Mouse (Mus musculus) c-Kit-positive CD71-positive TER-119-negative erythroid progenitor cells, embryonic 14.5 days (primary cell): ENCODE data around the gene Ap2b1.
"Not testable (repeated sequence)": the region's sequence is repeated elsewhere in the genome, so short reads cannot be mapped to it uniquely, and the experiment has no call there.

Experiments
- DNase-seq: peaks from one replicate; pipeline ENCODE4 v3.0.0-alpha.2; 2013; ENCODE audit warnings: low read depth

Gene Ap2b1

GRCm38 (mm10) chr11:83301431-83301831 lies 2.6 kb downstream of the Ap2b1 start:
- DNase-seq: no peak

DNA sequence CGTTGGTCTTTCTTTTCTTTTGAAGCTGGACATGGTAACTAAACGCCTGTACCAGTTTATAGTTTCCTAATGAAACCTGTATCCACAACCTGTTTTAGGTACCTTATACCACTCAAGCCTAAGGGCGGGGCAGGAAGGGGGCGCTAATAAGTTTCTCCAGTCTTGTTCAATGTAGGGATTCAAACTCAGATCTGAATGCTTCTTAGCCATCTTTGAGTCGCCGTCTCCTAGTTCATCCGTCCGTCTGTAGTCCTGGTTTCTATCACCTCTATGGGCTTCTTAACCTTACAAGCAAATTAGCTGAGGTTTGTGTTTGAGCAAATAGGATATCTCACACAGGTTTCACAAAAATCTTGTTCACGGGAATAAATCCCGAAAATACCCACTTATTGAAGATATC lies 3.3 kb downstream of the Ap2b1 start:
- no peak for DNase-seq

DNA sequence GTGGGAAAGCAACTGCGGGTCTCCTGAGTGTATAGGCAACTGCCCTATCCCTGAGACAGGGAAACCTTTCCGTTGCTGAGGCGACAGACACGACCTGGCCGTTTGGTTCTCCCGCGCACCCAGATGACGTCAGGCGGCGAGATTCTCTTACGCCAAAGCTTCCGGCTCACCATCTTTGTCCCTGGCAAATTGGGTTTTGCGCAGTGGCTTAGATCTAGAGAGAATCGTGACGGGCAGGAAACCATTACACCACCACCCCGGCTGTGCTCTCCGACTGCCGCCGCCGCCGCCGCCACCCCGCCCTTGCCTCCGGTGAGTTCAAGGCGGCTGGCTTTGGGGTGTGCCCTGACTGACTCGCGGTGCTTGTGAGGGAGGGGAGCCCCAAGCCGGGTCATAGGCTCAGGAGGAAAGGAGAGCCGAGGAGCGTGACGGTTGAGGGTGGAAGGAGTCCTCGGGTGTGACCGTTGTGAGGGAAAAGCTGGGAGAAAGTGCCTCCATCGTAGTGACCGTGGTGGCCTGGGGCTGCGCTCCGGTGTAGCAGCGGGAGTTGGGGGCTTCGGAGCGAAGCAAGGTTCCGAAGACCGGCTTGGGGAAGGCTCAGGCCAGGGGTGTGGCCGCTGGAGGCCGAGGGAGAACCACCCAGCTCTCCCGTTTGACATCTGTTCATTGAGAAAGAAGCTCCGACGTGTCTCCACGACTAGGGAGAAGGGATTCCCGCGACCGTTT lies 3.9 kb downstream of the Ap2b1 start, which contains the start of gene Pex12:
Gene Pex12, minus strand, starts transcription at position 61 of the 726 bp plus-strand sequence.
- peak; percentile 97 for DNase-seq

GRCm38 (mm10) chr11:83303751-83304150 lies 4.9 kb downstream of the Ap2b1 start:
- DNase-seq: no peak

DNA sequence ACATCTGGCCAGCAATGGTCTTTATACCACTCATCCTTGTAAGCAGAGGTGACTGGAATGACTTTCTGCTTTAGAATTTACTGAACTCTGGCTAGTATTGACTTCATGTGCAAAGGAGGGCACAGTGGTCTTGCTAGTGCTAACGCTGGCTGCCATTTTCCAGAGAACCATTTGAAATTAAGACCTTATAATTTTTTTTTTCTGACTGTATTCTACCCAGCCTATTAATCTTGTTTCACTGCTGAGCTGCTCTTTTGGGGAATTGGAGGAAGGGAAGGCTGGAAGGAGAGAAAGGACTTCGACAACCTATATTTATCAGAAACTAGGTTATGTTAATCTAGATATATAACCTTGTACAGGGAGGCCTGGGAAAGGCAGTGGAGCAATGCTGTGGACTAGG lies 5.7 kb downstream of the Ap2b1 start:
- no peak for DNase-seq

DNA sequence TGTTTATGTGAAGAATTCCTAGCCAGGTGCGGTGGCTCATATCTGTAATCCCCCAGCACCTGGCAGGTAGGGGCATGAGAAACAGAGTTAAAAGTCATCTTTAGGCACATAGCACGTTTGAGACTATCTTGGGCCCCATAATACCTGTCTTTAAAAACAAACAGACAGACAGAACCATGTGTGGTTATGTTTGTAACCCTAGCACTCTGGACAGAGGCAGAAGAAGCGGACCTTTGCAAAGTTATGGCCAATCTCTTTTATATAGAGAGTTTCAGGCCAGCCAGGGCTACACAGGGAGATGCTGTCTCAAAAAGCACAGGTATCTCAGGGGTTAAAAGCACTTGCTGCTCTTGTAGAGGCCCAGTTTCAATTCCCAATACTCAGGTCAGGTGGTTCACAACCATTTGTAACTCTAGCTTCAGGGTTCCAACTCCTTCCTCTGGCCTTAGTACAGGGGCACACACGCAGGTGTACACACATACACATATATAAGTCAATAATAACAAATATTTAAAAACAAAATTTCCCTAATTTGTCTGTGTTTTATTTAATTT lies 8.0 kb downstream of the Ap2b1 start:
- no peak for DNase-seq

GRCm38 (mm10) chr11:83312471-83312870 lies 13.6 kb downstream of the Ap2b1 start:
- no peak for DNase-seq

DNA sequence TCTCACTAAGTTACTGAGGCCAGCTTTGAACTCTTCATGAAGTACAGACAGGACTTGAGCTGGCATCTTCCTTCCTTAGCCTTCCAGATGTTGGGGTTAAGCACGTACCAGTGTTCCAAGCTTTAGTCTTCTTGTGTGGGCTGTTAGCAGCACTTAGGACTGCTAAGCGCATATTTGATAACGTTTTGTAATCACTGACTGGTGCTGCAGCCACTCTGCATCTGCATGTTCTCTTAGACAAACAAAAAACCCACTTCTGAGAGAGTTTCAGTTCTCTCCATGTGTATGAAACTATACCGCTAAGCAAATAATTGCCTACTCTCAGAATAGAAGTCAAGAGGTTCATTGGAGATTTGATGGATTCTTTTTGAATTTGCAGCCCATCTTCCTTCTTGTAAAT lies 20.2 kb downstream of the Ap2b1 start:
- no peak for DNase-seq

GRCm38 (mm10) chr11:83326692-83327091 lies 27.9 kb downstream of the Ap2b1 start:
- not testable (repeated sequence) for DNase-seq

DNA sequence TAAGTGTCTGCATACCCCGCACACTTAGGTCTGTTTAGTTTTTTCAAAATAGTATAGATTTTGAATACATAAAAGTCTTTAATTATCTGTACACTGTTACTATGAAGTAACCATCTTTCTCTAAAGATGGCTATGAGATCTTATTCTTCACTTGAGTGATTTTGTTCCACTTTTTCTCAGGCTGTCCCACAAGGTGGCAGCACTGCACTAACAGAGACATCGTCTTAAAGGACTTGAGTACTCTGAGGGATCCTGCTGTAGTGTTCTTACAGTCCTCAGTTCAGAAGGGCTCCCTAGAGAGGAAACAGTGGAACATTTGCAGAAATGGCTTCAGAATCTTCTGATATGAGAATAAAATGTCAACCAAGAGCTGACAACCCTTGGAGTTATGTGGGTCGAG lies 28.6 kb downstream of the Ap2b1 start:
- DNase-seq: peak; percentile 60

- no peak for DNase-seq
Observed at GRCm38 (mm10) chr11:83335826-83336225, 37.0 kb downstream of the Ap2b1 start.

GRCm38 (mm10) chr11:83339705-83340104 lies 40.9 kb downstream of the Ap2b1 start:
- no peak for DNase-seq

GRCm38 (mm10) chr11:83341716-83342245 lies 43.0 kb downstream of the Ap2b1 start:
- DNase-seq: no peak

GRCm38 (mm10) chr11:83355428-83355827 lies 56.6 kb downstream of the Ap2b1 start:
- no peak for DNase-seq

GRCm38 (mm10) chr11:83357421-83357820 lies 58.6 kb downstream of the Ap2b1 start:
- peak; percentile 21 for DNase-seq

GRCm38 (mm10) chr11:83364656-83365055 lies 65.8 kb downstream of the Ap2b1 start:
- no peak for DNase-seq

- no peak for DNase-seq
Observed at GRCm38 (mm10) chr11:83371267-83371666, 72.4 kb downstream of the Ap2b1 start.

- peak; percentile 41 for DNase-seq
Observed at GRCm38 (mm10) chr11:83379745-83380341, 81.0 kb downstream of the Ap2b1 start.

DNA sequence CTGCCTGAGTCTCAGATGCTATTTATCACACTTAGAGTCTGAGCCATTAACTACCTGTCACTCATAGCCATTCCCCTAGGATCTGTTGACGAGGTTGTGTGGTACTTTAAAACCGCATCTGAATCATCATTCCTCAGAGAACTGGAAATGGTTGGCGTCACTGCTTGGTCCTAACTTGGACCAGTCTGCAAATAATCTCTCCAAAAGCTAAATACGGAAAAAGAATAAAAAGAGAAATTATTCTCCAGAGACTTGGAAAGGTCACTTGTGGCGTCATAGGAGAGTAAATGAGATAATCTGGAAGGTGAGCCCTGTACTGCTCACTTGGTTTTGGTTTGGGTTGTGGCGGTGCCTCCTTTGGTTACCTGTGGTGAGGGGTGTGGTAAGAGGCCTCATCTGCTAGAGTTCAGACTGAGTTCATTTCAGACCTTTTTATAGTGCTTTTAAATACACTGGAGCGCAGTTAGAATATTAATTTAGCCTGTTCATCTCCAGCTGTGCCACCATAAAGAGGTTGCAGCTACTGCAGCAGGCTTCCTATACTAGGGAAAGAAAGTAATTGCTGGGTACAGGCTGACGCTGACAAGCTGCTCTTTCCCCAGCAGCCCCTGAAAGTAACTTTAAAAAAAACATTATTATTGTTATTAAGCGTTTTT lies 84.2 kb downstream of the Ap2b1 start:
- no peak for DNase-seq

GRCm38 (mm10) chr11:83383532-83383887 lies 84.7 kb downstream of the Ap2b1 start:
- DNase-seq: no peak

DNA sequence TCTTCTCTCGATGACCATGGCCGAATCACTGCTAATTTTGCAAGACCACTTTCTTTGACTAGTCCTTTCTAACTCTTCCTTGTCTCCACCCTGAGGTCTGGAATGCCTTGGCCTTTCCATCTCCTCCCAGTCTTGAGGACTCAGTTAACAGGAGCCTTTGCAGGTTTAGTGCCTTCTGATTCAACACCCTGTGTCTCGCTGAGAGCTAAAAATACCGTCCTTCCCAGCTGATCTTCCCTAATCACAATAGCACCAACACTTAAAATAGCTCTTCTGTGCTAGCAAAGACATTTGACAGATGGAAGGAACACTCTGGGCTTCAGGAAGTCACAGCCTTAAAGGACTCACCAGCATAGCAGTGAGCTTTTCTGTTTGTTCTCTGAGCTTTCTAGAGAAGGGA lies 94.2 kb downstream of the Ap2b1 start:
- DNase-seq: no peak

DNA sequence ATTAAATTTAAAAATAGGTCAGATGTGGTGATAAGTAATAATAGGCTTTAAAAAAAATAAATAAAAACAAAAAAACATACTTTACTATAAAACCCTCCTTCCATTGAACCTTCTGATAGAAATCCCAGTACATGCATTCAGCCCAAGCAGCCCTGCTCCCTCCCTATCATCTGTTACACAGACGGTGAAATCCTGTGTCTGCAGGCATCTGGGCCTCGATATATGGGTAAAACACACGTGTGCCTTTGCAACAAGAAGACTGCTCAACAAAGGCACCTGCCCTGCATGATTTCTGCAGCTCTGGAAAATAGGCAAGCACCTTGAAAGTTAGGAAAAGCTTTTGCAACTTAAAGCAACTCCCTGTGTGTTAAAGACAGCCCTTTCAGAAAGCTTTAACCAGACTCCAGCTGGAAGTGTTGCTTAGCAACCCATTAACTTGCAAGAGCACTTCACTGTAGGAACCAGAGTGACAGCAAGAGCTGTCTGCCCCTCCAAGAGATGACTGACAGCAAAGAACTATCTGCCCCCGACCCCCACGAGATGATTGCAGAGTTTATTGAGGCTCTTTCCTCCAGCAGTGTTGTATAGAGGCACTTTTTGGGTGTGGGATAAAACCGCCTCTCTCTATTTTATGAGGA lies 96.1 kb downstream of the Ap2b1 start:
- no peak for DNase-seq
